Mouse (Mus musculus): ENCODE measurements around the gene Pfkfb2.

The Pfkfb2 gene

DNA sequence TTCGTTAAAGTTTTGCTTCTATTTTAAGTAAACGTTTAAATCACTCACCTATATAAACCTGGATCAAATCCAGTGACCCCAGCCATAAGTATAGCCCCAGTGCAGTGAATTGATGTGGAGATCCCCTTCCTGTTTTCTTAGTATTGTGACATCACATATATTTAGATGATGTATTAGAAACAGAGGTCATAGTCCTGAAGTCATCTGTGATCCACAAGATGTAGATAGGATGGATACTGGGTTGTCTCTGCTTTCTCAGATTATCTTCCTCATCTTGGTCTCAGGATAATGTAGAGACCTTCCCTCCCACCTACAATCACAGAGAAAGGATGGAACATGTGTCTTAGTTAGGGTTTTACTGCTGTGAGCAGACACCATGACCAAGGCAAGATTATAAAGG, at the start of gene Pfkfb2:
Gene Pfkfb2 (minus strand): TSS at position 101 of the 400 bp plus-strand sequence.
- 57% methylated on average over 2 of the region's 2 CpGs for WGBS

DNA sequence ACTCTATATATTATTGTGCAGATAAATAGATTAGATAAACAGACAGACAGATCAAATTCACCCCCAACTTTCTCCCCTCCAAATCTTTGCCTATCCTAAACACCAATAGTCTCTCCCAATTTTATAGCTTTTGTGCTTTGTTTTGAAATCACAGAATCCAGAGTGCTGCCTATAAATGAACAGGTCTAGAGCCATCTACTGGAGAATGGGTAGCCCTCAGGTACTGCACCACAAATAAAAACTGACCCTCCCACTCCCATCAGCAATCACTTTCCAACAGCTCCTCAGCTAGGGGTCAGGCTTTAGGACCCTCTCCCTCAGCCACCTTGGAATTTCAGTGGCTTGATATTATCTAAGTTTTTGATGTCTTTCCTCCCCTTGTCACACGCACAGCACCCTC, 47.6 kb upstream of the Pfkfb2 start:
- WGBS: 87% methylated on average over 1 of the region's 1 CpGs

- WGBS: 77% methylated on average over 7 of the region's 7 CpGs
Measured at GRCm38 (mm10) chr1:130775691-130776331, 46.8 kb upstream of the Pfkfb2 start.

DNA sequence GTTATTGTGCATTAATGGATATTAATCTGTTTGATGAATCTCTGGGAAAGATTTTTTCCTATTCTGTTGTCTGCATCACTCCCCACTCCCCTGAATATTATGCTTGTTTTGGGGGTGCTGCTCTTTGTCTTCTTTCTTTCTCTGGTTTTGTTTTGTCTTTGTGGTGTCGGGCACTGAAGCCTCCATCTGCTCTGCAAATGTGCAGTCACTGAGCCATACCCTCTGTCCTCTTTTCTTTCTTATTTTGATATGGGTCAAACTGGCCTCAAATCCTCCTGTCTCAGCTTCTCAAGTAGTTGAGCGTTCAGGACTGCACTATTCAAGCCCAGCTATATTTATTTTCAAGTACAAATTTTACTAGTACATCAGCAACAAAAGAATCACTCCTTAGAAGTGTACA, 46.2 kb upstream of the Pfkfb2 start:
- WGBS: 73% methylated on average over 2 of the region's 2 CpGs

GRCm38 (mm10) chr1:130770981-130771494, 42.0 kb upstream of the Pfkfb2 start:
- 74% methylated on average over 3 of the region's 3 CpGs for WGBS

- 91% methylated on average over 4 of the region's 4 CpGs for WGBS
Measured at GRCm38 (mm10) chr1:130770487-130770886, 41.4 kb upstream of the Pfkfb2 start.

DNA sequence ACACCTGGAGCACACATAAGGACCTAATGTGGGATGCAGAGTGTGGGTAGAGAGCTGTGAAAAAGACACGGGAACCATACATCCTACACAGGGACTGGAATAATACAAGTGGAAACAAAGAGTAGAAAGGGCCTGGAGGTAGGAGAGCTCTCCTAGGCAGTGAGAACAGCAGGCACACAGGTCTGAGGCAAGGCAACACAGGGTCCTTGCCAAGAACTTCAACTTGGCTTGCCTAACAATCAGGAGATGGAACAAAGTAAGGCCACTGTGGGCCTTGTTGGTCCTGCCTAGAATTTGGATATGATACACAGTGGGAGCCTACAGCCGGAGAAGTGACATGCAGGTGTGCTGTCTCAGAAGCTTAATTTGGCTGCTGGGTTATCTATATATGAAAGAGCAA, 40.9 kb upstream of the Pfkfb2 start:
- 72% methylated on average over 2 of the region's 2 CpGs for WGBS

DNA sequence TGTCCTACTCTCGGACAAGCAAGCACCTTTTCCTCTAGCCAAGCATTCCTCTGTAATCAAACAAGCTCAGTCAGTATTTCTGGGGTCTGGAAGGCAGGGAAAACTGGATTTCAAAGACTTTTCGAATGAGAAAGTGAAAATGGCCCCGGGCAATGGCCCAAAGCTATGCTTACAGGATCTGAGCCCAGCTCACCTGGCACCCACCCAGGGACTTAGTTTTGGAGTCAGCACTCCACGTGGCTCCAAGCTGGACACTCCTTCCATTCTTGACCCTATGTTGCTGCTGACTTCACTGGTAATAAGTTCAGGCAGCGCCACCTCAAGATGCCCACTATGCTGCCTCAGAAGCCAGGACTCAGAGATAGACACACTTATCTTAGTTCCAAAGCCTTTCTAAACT, 38.0 kb upstream of the Pfkfb2 start:
- 70% methylated on average over 5 of the region's 5 CpGs for WGBS

- WGBS: 93% methylated on average over 12 of the region's 12 CpGs
Measured at GRCm38 (mm10) chr1:130764027-130764461, 35.0 kb upstream of the Pfkfb2 start.

- WGBS: 79% methylated on average over 3 of the region's 3 CpGs
Measured at GRCm38 (mm10) chr1:130762045-130762760, 33.1 kb upstream of the Pfkfb2 start.

- 78% methylated on average over 1 of the region's 1 CpGs for WGBS
Measured at GRCm38 (mm10) chr1:130761597-130761996, 32.5 kb upstream of the Pfkfb2 start.

- 87% methylated on average over 9 of the region's 9 CpGs for WGBS
Measured at GRCm38 (mm10) chr1:130759689-130760088, 30.6 kb upstream of the Pfkfb2 start.

DNA sequence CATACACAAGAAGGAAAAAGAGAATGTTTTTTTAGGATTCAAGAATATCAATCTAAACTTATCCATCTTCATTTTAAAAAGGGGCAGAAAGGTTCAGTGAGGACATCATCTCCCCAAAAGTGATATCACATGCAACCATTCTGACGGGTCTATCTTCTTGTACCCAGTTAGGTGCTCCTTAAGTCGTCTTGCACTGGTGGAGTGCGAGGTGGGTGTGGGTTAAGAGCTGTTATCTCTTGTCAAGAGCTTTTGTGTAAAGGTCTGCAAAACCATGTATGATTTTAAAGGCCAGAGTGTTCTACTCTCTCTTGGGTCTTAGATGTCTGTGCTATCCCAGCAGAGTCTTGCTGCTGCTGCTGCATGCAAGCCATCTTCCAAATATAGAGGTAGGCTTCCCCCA, 17.8 kb upstream of the Pfkfb2 start:
- 89% methylated on average over 3 of the region's 3 CpGs for WGBS

- WGBS: 98% methylated on average over 3 of the region's 3 CpGs
Measured at GRCm38 (mm10) chr1:130745591-130745990, 16.5 kb upstream of the Pfkfb2 start.

DNA sequence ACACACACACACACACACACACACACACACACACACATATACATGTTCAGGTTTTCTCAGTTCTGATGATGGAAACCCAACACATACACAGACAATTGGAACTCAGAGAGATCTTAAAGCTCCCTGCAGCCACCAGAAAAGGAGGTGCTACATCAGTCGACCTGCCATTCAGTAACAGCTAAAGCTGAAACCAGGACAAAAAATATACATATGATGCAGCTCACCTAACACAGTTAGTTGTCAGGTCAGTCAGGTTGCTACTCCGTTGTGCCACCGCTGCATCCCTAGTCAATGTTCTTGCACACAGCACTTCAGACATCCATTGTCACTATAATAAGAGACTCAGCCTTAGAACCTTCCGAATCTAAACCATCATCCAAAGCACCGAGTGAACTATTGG, 15.9 kb upstream of the Pfkfb2 start:
- WGBS: 91% methylated on average over 5 of the region's 5 CpGs

- 87% methylated on average over 2 of the region's 2 CpGs for WGBS
Measured at GRCm38 (mm10) chr1:130744217-130744616, 15.2 kb upstream of the Pfkfb2 start.

DNA sequence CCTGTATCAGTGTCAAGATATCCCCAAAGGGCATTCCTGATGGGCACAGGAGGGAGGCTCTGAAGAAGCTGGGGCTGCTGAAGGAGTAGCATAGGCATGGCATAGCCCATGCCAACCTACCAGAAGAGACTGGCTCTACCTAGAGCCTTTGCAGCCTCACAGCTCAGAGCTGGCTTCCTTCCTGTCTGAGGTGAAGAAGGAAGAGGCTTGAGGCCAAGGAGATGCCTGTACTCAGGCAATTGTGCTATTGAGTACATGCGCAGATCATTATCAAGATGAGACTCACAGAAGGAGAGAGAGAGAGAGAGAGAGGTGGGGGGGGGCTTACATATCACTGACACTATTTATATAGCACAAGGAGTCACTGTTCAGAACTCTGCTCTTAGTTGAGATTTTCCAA, 14.7 kb upstream of the Pfkfb2 start:
- WGBS: 74% methylated on average over 1 of the region's 1 CpGs

- WGBS: over 99% methylated on average over 7 of the region's 7 CpGs
Measured at GRCm38 (mm10) chr1:130742201-130742600, 13.1 kb upstream of the Pfkfb2 start.

DNA sequence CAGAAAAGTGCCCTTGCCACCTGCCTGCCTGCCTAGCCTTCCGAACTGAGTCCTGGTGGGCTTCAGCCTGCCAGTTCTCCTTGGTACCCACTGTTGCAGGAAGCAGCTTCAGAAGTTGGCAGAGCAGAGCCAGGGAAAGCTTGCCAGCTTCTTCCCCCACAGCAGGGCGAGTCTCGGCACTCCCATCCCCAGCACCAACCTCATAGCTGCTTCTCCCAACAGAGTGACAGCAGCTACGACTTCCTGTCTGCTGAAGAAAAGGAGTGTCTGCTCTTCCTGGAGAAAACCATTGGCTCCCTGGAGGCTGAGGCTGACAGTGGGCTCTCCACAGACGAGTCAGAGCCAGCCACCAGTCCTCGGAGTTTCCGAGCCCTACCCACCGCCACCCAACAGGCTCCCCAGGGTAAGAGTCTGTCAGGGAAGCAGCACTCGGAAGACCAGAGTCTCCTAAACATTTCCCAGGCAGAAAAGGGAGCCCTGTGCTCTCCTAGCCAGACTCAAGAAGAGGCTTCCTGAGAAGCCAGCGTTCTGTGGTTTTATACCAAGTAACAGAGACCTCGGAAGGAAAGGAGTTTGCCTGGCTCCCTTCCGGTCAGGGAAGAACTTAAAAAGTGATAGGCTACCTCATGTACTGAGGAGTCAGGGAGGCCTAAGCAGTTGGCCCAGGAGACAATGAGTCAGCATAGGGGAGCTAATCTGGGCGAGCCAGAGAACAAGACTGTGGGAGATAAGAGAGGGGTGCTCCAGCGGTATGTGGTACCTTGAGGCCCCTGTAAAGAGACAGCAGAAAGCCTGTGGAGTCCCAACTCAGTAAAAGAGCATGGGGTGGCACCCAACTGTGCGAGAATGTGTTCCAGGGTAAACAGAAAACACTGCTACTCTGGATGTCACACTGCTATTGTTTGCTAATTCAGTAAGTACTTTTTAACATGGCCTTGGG, 12.0 kb upstream of the Pfkfb2 start:
- whole genome bisulfite sequencing: 39% methylated on average over 15 of the region's 15 CpGs

- WGBS: 44% methylated on average over 4 of the region's 4 CpGs
Measured at GRCm38 (mm10) chr1:130740227-130740648, 11.2 kb upstream of the Pfkfb2 start.

DNA sequence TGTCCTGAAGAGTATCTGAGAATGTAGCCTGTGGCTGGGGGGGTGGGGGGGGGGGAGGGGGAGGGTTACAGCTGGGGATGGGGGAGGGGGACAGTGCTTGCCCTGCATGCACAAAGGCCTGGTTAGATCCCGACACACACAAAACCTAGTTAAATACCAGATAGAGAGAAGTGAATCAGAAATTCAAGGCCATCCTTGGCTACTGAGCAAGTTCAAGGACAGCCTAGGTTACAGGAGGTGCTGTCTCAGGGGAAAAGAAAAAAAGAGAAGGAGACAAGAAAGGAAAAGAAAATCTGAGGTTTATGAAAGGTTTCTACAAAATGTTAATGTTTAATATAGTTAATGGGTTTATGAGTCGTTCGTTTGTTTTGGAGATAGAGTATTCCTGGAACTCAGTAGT, 10.6 kb upstream of the Pfkfb2 start:
- 92% methylated on average over 3 of the region's 3 CpGs for WGBS

- WGBS: 89% methylated on average over 3 of the region's 3 CpGs
Measured at GRCm38 (mm10) chr1:130738551-130739106, 9.6 kb upstream of the Pfkfb2 start.

All from cerebral cortex, adult 2 months (tissue).